Comparison of ENCODE assay signal across 21 mouse cellular contexts in the genomic region with DNA sequence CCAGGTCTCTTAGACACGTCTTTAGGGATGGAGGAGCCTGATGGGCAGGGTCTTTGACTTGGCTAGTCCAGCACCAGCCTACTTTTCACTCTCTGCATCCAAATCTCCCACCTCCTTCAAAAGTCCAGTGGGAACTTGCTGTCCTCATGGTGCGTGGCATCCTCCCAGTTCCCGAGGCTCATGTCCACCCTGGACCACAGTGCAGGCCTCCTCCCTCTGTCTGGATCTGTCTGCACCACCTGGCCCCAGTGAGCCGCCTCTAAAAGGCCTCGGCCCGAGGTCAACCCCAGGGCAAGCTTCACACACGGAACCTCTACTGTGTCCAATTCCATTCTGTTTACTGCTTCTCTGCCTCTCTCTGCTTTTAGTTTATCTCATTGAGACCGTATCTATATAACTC. TPM values are rescaled to one million over a fixed set of nuclear protein-coding genes. Genes with fewer than 3 reads are reported as not detected.
DNase-seq lines count a peak whose midpoint lies in the region; ATAC-seq and TF ChIP-seq lines count a peak whose summit lies in the region.
"Had no signal": no experiment of that assay in that cellular context is flagged by ENCODE, and none has a peak within 500 bp of the region (broad histone marks: within the 10 kb centered on the region; RNA-seq: fewer than 3 reads in every experiment).

No protein-coding gene starts in this region.

- ATAC-seq in heart, embryonic 11.5 days (replicated peaks; ENCODE audit: insufficient number of reproducible peaks, low FRiP score, low TSS enrichment) = no peak
- no peak for ATAC-seq in midbrain, embryonic 16.5 days
- ATAC-seq: forebrain, embryonic 16.5 days; intestine, embryonic 15.5 days had no signal

- H3K4me1 ChIP-seq in heart, embryonic 11.5 days (ENCODE audit: control insufficient read depth, insufficient read depth, low read length) = peaks cover 5% of the 10 kb centered on the region; the same call in 1 of the 2 replicates
- H3K4me1 ChIP-seq in midbrain, embryonic 10.5 days = peaks cover 19% of the 10 kb centered on the region
- no peaks in the 10 kb centered on the region for H3K4me1 ChIP-seq in midbrain, embryonic 16.5 days (ENCODE audit: control insufficient read depth, insufficient read depth, low read length)
- H3K4me1 ChIP-seq: forebrain, embryonic 12.5 days; intestine, embryonic 15.5 days had no signal

- peak overlapping the region; percentile 69 for H3K27ac ChIP-seq in gastrocnemius, adult 2 months
- no peak overlapping the region for H3K27ac ChIP-seq in heart, embryonic 11.5 days (ENCODE audit: low read depth, low read length)
- H3K27ac ChIP-seq in midbrain, embryonic 10.5 days (replicated peaks) = peak overlapping the region; percentile 20; the same call in 1 of the 2 replicates
- no peak overlapping the region for H3K27ac ChIP-seq in midbrain, embryonic 16.5 days (ENCODE audit: low read length)
- H3K27ac ChIP-seq: embryonic facial prominence, embryonic 13.5 days; forebrain, embryonic 12.5 days; heart, embryonic 15.5 days; hindbrain, embryonic 13.5 days; intestine, embryonic 15.5 days had no signal

- DNase-seq in gastrocnemius, adult 2 months = peak; percentile 66
- DNase-seq in gastrocnemius, postnatal 4 days (ENCODE audit: low spot score in 2 of 2) = no peak
- peak; percentile 22 for DNase-seq in heart, adult 8-10 months (ENCODE audit: low spot score)
- DNase-seq in midbrain, embryonic 10.5 days (ENCODE audit: low spot score) = no peak
- DNase-seq in natural killer cell, adult 2 months (ENCODE audit: low spot score in 2 of 2) = no peak
- DNase-seq: adrenal gland, postnatal 10 days; cerebellum, adult 18-20 months; cerebellum, adult 9-11 months; cerebellum, postnatal 36 days; heart, postnatal 4 days; kidney, adult 18-20 months had no signal

- H3K4me3 ChIP-seq in gastrocnemius, adult 2 months = no peak overlapping the region
- H3K4me3 ChIP-seq in heart, embryonic 11.5 days (ENCODE audit: low read depth, low read length) = no peak overlapping the region
- no peak overlapping the region for H3K4me3 ChIP-seq in midbrain, embryonic 10.5 days
- no peak overlapping the region for H3K4me3 ChIP-seq in midbrain, embryonic 16.5 days (ENCODE audit: low read depth, low read length)
- H3K4me3 ChIP-seq: embryonic facial prominence, embryonic 13.5 days; forebrain, embryonic 12.5 days; heart, embryonic 15.5 days; hindbrain, embryonic 13.5 days; intestine, embryonic 15.5 days had no signal

- 66% methylated on average over 8 of the region's 8 CpGs for WGBS in heart, embryonic 11.5 days (ENCODE audit: insufficient replicate concordance)
- WGBS in midbrain, embryonic 10.5 days = 72% methylated on average over 8 of the region's 8 CpGs
- 77% methylated on average over 8 of the region's 8 CpGs for WGBS in midbrain, embryonic 16.5 days

- H3K27me3 ChIP-seq in heart, embryonic 11.5 days (ENCODE audit: control insufficient read depth, insufficient read depth, low read length) = peaks cover 4% of the 10 kb centered on the region; the same call in 1 of the 2 replicates
- no peaks in the 10 kb centered on the region for H3K27me3 ChIP-seq in midbrain, embryonic 10.5 days (ENCODE audit: low read depth, poor library complexity, severe bottlenecking)
- no peaks in the 10 kb centered on the region for H3K27me3 ChIP-seq in midbrain, embryonic 16.5 days (ENCODE audit: control insufficient read depth, insufficient read depth, low read depth, low read length)
- H3K27me3 ChIP-seq: embryonic facial prominence, embryonic 13.5 days; forebrain, embryonic 12.5 days; heart, embryonic 15.5 days; hindbrain, embryonic 13.5 days; intestine, embryonic 15.5 days had no signal

- H3K9ac ChIP-seq in heart, embryonic 11.5 days (ENCODE audit: low read depth, low read length) = no peak overlapping the region
- H3K9ac ChIP-seq in midbrain, embryonic 16.5 days (ENCODE audit: low read depth, low read length) = no peak overlapping the region
- H3K9ac ChIP-seq: embryonic facial prominence, embryonic 13.5 days; forebrain, embryonic 12.5 days; heart, embryonic 15.5 days; hindbrain, embryonic 13.5 days; intestine, embryonic 15.5 days had no signal

- H3K4me2 ChIP-seq in heart, embryonic 11.5 days = no peak overlapping the region
- H3K4me2 ChIP-seq in midbrain, embryonic 16.5 days (ENCODE audit: low read length) = no peak overlapping the region
- H3K4me2 ChIP-seq: embryonic facial prominence, embryonic 13.5 days; forebrain, embryonic 12.5 days; heart, embryonic 15.5 days; hindbrain, embryonic 13.5 days; intestine, embryonic 15.5 days had no signal

- no peak for TF ChIP-seq CTCF in gastrocnemius, adult 2 months (IDR thresholded peaks at IDR 0.05)

- intact Hi-C loops in gastrocnemius, adult 2 months (cut with DNase I) = no loop called here

- H3K9me3 ChIP-seq in heart, embryonic 11.5 days (replicated peaks; ENCODE audit: control insufficient read depth, low read length) = no peaks in the 10 kb centered on the region
- no peaks in the 10 kb centered on the region for H3K9me3 ChIP-seq in midbrain, embryonic 10.5 days (replicated peaks)
- H3K9me3 ChIP-seq in midbrain, embryonic 16.5 days (replicated peaks; ENCODE audit: control insufficient read depth, low read length, poor library complexity, severe bottlenecking) = no peaks in the 10 kb centered on the region
- H3K9me3 ChIP-seq: embryonic facial prominence, embryonic 13.5 days; forebrain, embryonic 12.5 days; heart, embryonic 15.5 days; hindbrain, embryonic 13.5 days; intestine, embryonic 15.5 days had no signal

- no peaks in the 10 kb centered on the region for H3K36me3 ChIP-seq in heart, embryonic 11.5 days (ENCODE audit: control insufficient read depth, insufficient read depth, low read length)
- H3K36me3 ChIP-seq in midbrain, embryonic 10.5 days = no peaks in the 10 kb centered on the region
- H3K36me3 ChIP-seq in midbrain, embryonic 16.5 days (ENCODE audit: control insufficient read depth, insufficient read depth, low read length) = no peaks in the 10 kb centered on the region
- H3K36me3 ChIP-seq: forebrain, embryonic 12.5 days; heart, embryonic 15.5 days; hindbrain, embryonic 13.5 days; intestine, embryonic 15.5 days had no signal

RNA-seq across cellular contexts. Expression of gene C1qtnf6, which starts 9.9 kb away (rescaled TPM):
- total RNA-seq in gastrocnemius, adult 2 months (2021) = 1 to 10 TPM; 2.7 to 7.6 TPM
- total RNA-seq in gastrocnemius, postnatal 4 days (2021) = 10 to 100 TPM; 66.7 to 75.1 TPM
- total RNA-seq in heart, adult 8-10 months (2022) = 10 to 100 TPM in 1 of 4 experiments, 1 to 10 TPM in 3; 8.2 to 12.6 (median 9.5) TPM
- 36.3 and 37.0 TPM in 2 replicates for polyA plus RNA-seq in heart, embryonic 11.5 days (2014; fragmentation: Nextera tagmentation; extraction: Ambion mirVana)
- polyA plus RNA-seq in midbrain, embryonic 10.5 days (2016; fragmentation: Nextera tagmentation; extraction: Ambion mirVana) = 10.0 and 11.0 TPM in 2 replicates
- 6.7 and 7.8 TPM in 2 replicates for polyA plus RNA-seq in midbrain, embryonic 16.5 days (2015; fragmentation: Nextera tagmentation; extraction: Ambion mirVana)

RNA-seq across cellular contexts. Expression of gene Sstr3, which starts 23.2 kb away (rescaled TPM):
- total RNA-seq in gastrocnemius, adult 2 months (2021) = under 1 TPM in 1 of 2 experiments, not detected in 1; 0.05 TPM
- total RNA-seq in gastrocnemius, postnatal 4 days (2021) = under 1 TPM in 1 of 2 experiments, not detected in 1; 0.05 TPM
- total RNA-seq in heart, adult 8-10 months (2022) = not detected
- 0.04 and 0.38 TPM in 2 replicates for polyA plus RNA-seq in heart, embryonic 11.5 days (2014; fragmentation: Nextera tagmentation; extraction: Ambion mirVana)
- polyA plus RNA-seq in midbrain, embryonic 10.5 days (2016; fragmentation: Nextera tagmentation; extraction: Ambion mirVana) = 0.02 TPM in 1 of 2 replicates, not detected in the other
- 0.15 and 0.16 TPM in 2 replicates for polyA plus RNA-seq in midbrain, embryonic 16.5 days (2015; fragmentation: Nextera tagmentation; extraction: Ambion mirVana)
- total RNA-seq: MEL had no signal
- polyA plus RNA-seq: C2C12; embryonic facial prominence, embryonic 13.5 days had no signal

RNA-seq across cellular contexts. Expression of gene Il2rb, which starts 26.3 kb away (rescaled TPM):
- total RNA-seq in gastrocnemius, adult 2 months (2021) = not detected
- under 1 TPM; 0.16 to 0.20 TPM for total RNA-seq in gastrocnemius, postnatal 4 days (2021)
- total RNA-seq in heart, adult 8-10 months (2022) = under 1 TPM; 0.13 to 0.57 (median 0.34) TPM
- not detected in 2 replicates for polyA plus RNA-seq in heart, embryonic 11.5 days (2014; fragmentation: Nextera tagmentation; extraction: Ambion mirVana)
- polyA plus RNA-seq in midbrain, embryonic 10.5 days (2016; fragmentation: Nextera tagmentation; extraction: Ambion mirVana) = not detected in 2 replicates
- 0.20 TPM in 1 of 2 replicates, not detected in the other for polyA plus RNA-seq in midbrain, embryonic 16.5 days (2015; fragmentation: Nextera tagmentation; extraction: Ambion mirVana)
- polyA plus RNA-seq: forebrain, embryonic 12.5 days; forebrain, embryonic 16.5 days had no signal

RNA-seq across cellular contexts. Expression of gene Rac2, which starts 51.3 kb away (rescaled TPM):
- total RNA-seq in gastrocnemius, adult 2 months (2021) = 1 to 10 TPM; 1.4 to 1.7 TPM
- total RNA-seq in gastrocnemius, postnatal 4 days (2021) = 10 to 100 TPM in 1 of 2 experiments, 1 to 10 TPM in 1; 4.6 to 10.2 TPM
- total RNA-seq in heart, adult 8-10 months (2022) = 1 to 10 TPM; 1.2 to 7.6 (median 2.7) TPM
- 3.4 and 9.2 TPM in 2 replicates for polyA plus RNA-seq in heart, embryonic 11.5 days (2014; fragmentation: Nextera tagmentation; extraction: Ambion mirVana)
- 9.1 and 9.5 TPM in 2 replicates for polyA plus RNA-seq in midbrain, embryonic 10.5 days (2016; fragmentation: Nextera tagmentation; extraction: Ambion mirVana)
- 1.8 and 2.3 TPM in 2 replicates for polyA plus RNA-seq in midbrain, embryonic 16.5 days (2015; fragmentation: Nextera tagmentation; extraction: Ambion mirVana)
- polyA plus RNA-seq: C2C12 had no signal

RNA-seq across cellular contexts. Expression of gene Tmprss6, which starts 52.9 kb away (rescaled TPM):
- total RNA-seq in gastrocnemius, adult 2 months (2021) = not detected
- under 1 TPM in 1 of 2 experiments, not detected in 1; 0.62 TPM for total RNA-seq in gastrocnemius, postnatal 4 days (2021)
- not detected for total RNA-seq in heart, adult 8-10 months (2022)
- polyA plus RNA-seq in heart, embryonic 11.5 days (2014; fragmentation: Nextera tagmentation; extraction: Ambion mirVana) = 0.64 TPM in 1 of 2 replicates, not detected in the other
- polyA plus RNA-seq in midbrain, embryonic 10.5 days (2016; fragmentation: Nextera tagmentation; extraction: Ambion mirVana) = 0.21 and 0.52 TPM in 2 replicates
- polyA plus RNA-seq in midbrain, embryonic 16.5 days (2015; fragmentation: Nextera tagmentation; extraction: Ambion mirVana) = 0.09 and 0.31 TPM in 2 replicates
- total RNA-seq: heart, postnatal 4 days had no signal

Comparison
In these comparisons a context has a peak if more than half of its experiments do, and no peak if none do; other contexts are left out.
1. DNase-seq: peak in gastrocnemius, adult 2 months (single experiment) and heart, adult 8-10 months (single experiment); none in gastrocnemius, postnatal 4 days (0 of 2), midbrain, embryonic 10.5 days (single experiment) and natural killer cell, adult 2 months (0 of 2).
2. H3K27ac ChIP-seq: peak in gastrocnemius, adult 2 months (single experiment) and midbrain, embryonic 10.5 days (single experiment); none in heart, embryonic 11.5 days (single experiment) and midbrain, embryonic 16.5 days (single experiment).
3. RNA of gene C1qtnf6, which starts 9.9 kb away (total RNA-seq): 66.7 to 75.1 TPM in gastrocnemius, postnatal 4 days; 8.2 to 12.6 TPM in heart, adult 8-10 months and 2.7 to 7.6 TPM in gastrocnemius, adult 2 months; every median in the first group is over 4 times any median in the second.